Mouse (Mus musculus): ENCODE measurements at regions not wholly inside any gene's neighbourhood (a gene's known extent, or its start where the extent isn't known, plus 50 kb on each side); places are given as distances from the start of the nearest gene placed in this dataset.

DNA sequence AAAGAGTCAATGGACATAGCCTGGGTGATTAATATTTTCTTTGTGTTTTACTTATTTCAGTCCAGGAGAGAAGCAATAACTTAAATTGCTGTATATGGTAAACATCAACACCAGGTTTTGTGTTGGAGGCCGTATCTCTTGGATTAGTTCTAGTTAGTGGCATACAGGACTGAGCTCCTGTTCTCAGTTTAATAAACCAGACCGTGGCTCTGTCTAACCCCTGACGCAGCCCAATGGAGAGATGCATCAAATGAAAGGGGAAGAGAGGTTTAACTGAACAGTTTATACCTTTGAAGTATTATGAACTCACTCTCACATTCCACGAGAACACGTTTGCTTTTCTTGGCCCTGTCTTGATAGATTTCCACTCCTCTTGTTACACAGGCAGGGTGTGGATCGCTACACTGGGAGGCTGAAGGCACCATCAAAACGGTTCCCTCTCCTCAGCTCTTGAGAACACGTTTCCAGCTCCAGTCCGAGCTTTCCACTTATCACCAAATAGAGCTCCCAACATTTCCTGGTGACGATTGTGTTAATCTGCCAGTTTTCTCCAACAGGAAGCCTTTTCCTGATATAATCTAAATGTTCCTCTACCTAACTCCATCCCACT, 54.0 kb upstream of the Cerkl start:
- no peak for DNase-seq (ENCODE audit: low spot score in 2 of 2)

DNA sequence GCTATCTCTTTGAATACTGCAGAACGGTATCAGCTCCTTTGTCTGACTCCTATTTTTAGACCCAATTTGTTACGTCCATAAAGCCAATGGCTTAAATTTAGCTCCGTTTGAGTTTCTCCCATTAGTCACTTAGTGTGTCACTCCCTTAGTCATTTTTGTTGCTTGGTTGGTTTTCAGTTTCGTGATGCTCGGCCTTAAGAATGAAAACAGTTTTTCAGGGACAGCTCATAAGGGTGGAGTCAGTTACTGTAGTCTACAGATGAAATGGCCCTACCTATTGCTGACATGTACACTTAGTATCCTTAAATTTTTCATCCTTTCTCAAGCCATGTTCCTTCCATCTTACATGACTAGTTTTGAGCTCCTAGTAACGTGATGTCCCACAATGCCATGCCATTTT, 54.5 kb upstream of the Cerkl start:
- no peak for DNase-seq (ENCODE audit: low spot score in 2 of 2)

DNA sequence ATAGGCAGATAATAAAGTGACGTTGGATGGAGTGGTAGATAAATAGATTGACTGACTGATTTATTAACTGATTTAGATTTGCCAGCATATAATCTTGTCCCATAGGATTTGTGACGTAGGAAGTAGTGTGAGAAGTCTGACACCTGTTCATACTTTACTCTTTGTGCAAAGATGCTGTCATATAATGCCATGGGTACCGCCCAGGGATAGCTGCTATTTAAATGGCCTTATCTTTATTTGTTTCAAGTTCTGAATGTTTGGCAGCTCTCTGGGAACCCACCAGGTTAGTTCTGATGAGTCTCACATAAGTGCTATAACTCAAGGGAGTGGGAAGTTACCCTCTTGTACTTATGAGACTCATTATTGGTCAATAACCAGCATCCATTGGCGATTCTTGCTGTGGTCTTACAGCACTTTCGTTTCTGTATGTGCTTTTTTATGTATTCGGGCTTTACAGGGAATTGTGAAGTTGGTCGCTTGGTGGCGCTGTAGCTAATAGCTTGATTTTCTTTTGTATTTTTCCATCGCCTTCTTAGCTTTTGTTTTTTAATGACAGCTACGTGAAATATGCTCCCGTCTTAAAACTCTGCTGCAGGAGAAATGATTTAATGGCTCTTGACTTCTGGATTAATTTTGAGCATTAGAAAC, 55.2 kb upstream of the Cerkl start:
- DNase-seq (ENCODE audit: low spot score in 2 of 2) = peak; percentile 65 to 84

- no peak for DNase-seq (ENCODE audit: low spot score in 2 of 2)
Observed at GRCm38 (mm10) chr2:79512374-79512773, 55.8 kb upstream of the Cerkl start.

- no peak for DNase-seq (ENCODE audit: low spot score in 2 of 2)
Observed at GRCm38 (mm10) chr2:79513726-79514125, 57.1 kb upstream of the Cerkl start.

GRCm38 (mm10) chr2:79518046-79518750, 61.6 kb upstream of the Cerkl start:
- no peak for DNase-seq (ENCODE audit: low spot score in 2 of 2)

DNA sequence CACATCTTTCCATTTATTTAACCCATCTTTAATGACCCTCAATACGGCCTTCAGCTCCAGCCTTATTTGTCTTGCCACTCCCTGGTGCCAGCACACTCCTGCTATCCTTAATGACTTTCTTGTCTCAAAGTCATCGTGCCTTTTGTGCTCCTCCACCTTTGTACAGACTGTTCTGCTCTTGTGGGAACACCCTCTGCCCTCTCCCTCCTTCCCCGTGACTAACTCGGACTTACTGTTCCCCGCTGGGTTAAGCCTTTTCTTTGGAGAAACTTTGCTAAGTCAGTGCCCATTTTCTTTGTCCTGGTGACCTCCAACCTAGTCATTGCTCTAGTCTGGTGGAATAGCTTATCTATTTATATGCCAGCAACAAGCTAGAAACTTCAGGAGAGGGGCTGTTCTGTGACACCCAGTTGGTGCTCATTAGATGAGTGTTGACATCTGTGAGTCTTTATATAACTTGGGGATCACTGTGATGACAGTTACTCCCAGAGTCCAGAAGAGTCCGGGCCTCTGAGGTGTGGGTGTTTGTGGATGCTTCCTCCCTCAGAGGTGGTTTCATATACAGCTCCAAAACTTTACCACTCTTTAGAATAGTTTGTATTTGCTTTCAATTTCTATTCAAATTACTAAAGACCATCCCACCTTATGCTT, 63.3 kb upstream of the Cerkl start:
- no peak for DNase-seq (ENCODE audit: low spot score in 2 of 2)

- no peak for DNase-seq (ENCODE audit: low spot score in 2 of 2)
Observed at GRCm38 (mm10) chr2:79523441-79523840, 66.9 kb upstream of the Cerkl start.

DNA sequence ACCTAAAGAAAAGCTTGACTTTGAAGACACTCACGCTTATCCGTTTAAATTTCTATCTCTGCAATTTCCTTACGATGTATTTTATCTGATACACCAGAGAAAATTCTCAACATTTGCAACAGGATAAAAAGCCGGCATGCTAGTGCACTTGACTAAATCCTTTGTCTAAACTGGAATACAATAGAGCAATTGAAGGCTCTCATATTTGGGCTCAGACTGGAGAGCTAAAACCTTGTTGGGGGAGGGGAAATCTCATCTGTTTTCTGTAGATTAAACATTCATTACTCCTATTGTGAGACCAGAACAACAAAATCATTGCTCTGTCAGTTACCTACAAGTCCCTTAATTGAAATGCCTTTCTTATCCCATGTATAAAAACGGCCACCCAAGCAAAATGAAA, 70.9 kb upstream of the Cerkl start:
- DNase-seq (ENCODE audit: low spot score in 2 of 2) = no peak

DNA sequence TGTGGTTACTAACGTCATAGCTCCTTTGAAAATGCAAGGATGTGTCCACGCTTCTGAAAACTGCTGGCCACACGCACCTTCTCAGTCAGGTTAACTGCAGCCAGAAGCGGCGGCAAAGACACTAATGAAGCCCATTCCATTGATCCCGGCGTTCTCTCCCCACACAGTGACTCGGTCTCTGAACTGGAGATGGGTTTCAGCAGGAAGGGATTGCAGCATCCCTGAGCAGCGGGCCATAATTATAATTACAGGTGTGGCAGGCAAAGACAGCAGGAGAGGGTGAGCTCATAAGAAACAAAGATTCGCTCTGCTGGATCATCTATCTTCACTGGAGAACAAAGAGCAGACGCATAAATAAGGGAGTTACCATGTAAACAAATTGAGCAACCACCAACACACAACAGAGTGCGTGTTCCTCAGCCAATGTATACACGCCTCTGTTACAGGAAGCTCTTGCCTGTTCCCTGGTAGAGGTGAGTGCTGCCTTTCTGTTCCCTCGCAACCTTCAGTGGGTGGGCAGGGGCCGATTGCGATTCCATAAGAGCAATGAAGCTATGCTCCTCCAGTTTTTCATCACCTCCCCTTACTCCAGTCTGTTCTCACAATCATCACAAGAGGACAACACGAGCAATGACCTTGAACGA, 71.9 kb upstream of the Cerkl start:
- DNase-seq (ENCODE audit: low spot score in 2 of 2) = no peak

DNA sequence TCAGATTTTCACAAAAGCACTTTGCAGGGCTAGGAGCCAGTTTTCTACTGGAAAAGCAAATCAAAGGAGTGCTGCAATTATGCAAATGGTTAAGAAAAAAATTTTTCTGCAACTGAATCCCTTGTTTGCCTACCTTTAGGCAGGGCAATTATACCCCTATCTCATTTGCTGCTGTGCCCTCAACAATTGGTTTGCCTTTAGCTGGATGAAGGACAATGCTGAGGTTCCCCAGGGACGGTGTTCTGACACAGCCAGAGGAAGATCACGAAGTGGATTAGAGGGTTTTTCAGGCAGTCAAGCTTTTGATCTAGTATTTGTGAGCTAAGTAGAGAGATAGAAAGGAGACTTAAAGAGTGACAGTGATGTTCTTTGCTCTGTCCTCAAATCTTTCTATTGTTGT, 72.6 kb upstream of the Cerkl start:
- no peak for DNase-seq (ENCODE audit: low spot score in 2 of 2)

DNA sequence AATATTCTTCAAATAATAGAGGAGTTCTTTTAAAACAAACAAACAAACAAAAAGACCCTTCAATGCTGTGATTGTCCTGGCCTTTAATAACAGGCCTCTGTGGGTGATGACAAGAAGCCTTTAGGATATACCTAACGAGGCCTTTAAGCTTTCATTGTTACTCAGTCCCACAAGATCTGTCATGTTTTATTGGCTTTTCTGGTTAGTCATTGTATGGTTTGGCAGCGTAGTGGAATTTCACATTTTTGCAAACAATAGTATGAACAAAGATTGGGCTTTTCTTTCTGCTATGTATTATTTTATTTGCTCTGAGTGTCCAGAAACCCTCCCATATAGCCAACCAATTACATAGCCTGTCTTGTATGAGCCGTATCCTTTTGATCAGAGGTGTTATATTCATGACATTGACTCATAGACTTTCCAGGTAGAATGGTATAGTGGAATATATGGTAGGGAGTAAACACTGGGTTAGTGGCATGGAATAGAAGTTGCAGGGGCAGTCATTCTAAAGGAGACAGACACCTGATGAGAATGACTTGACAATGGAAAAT, 76.1 kb upstream of the Cerkl start:
- no peak for DNase-seq (ENCODE audit: low spot score in 2 of 2)

GRCm38 (mm10) chr2:79537126-79537875, 80.7 kb upstream of the Cerkl start:
- DNase-seq (ENCODE audit: low spot score in 2 of 2) = no peak

GRCm38 (mm10) chr2:79540384-79540783, 83.8 kb upstream of the Cerkl start:
- peak in 1 of 2 experiments; percentile 27 for DNase-seq (ENCODE audit: low spot score in 2 of 2)

- peak; percentile 33 to 40 for DNase-seq (ENCODE audit: low spot score in 2 of 2)
Observed at GRCm38 (mm10) chr2:79542191-79542980, 85.8 kb upstream of the Cerkl start.

- DNase-seq (ENCODE audit: low spot score in 2 of 2) = no peak
Observed at GRCm38 (mm10) chr2:79543456-79543855, 86.9 kb upstream of the Cerkl start.

GRCm38 (mm10) chr2:79543948-79544792, 87.6 kb upstream of the Cerkl start:
- DNase-seq (ENCODE audit: low spot score in 2 of 2) = no peak

DNA sequence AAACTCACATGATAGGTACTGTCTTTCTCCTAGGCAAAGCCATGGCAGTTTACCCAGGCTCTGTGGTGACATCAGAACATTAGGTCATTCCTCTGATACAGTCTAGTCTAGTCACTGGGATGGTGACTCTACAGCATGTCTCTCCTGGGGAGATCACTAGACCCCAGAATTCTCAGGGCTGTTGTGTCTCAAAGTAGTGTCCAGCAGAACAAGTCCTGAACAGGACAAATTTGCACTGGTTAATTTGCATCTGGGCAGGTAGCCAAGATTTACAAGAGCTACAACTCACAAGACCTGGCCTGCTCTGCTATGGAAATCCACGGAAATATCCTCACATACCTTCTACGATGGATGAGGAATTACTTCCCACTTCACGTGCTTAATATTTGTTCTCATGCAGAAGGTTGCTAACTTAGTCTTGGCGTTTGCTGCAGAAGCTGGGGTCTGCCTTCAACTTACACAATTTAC, 88.2 kb upstream of the Cerkl start:
- no peak for DNase-seq (ENCODE audit: low spot score in 2 of 2)

- no peak for DNase-seq (ENCODE audit: low spot score in 2 of 2)
Observed at GRCm38 (mm10) chr2:79546206-79546605, 88.9 kb upstream of the Itprid2 start.
